Mouse (Mus musculus): ENCODE measurements around the gene Rab15. TPM values are rescaled to one million over a fixed set of nuclear protein-coding genes. Genes with fewer than 3 reads are reported as not detected.

The Rab15 gene
- polyA plus RNA-seq, 1 experiment from 2014 or later = 21.1 TPM

DNA sequence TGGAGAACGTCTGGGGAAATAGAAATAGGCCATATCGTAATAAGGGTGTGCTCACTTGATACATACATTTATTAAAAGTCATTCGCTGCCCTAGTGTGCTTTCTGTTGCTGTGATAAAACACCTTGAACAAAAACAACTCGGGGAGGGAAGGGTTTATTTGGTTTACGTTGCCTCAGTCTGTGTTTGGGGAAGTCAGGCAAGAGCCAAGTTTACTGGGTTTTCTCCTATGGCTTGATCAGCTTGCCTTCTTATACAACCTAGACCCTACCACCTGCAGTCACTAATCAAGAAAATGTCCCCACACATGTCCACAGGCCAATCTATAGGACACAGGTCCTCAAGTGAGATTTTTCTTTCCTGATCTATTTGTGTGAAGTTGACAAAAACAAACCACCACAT is 51.2 kb downstream of the Rab15 start:
- Histone ChIP-seq H3K9me3 (no peaks in the 10 kb centered on the region), H3K4me2 (replicated peaks) (no peak overlapping the region), H3K9ac (replicated peaks) (no peak overlapping the region), H3K4me3 (replicated peaks) (no peak overlapping the region), H3K4me1 (replicated peaks) (peaks cover 1% of the 10 kb centered on the region; the same call in 1 of the 2 replicates), H3K27ac (no peak overlapping the region), H3K36me3 (no peaks in the 10 kb centered on the region), H3K27me3 (no peaks in the 10 kb centered on the region)
- ATAC-seq = no peak
- WGBS = 90% methylated on average over 5 of the region's 5 CpGs

DNA sequence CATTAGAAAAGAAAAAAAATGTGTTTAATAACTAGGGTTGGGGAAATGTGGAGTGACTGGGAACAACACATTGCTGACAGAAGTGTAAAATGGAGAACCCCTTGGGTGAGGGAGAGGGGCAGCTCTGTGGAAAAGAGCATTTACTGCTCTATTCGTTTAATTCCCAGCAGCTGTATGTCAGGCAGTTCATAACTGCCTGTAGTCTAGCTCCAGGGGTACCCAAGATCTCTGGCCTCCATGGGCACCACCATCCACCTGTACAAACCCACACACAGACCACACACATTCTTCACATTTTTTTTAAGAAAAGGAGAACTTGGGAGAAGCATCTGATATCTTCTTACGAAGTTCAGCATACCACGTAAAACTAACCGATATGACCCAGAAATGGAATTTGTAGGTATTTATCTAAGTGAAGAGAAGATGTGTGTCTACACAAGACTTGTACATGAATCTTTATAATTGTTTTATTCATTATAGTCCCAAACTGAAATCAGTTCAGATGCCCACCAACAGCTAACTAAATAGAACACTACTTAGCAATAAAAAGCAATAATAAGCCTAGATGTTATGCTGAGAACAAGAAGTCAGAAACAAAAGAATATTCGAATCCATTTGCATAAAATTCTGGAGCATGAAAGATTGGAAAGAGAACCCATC is 51.7 kb downstream of the Rab15 start:
- H3K4me3 ChIP-seq (replicated peaks) = no peak overlapping the region
- no peak overlapping the region for H3K27ac ChIP-seq
- no peak overlapping the region for H3K9ac ChIP-seq (replicated peaks)
- ATAC-seq = no peak
- no peaks in the 10 kb centered on the region for H3K27me3 ChIP-seq
- H3K9me3 ChIP-seq = no peaks in the 10 kb centered on the region
- H3K4me1 ChIP-seq (replicated peaks) = peaks cover 7% of the 10 kb centered on the region
- 95% methylated on average over 5 of the region's 5 CpGs for WGBS
- H3K36me3 ChIP-seq = no peaks in the 10 kb centered on the region
- no peak overlapping the region for H3K4me2 ChIP-seq (replicated peaks)

DNA sequence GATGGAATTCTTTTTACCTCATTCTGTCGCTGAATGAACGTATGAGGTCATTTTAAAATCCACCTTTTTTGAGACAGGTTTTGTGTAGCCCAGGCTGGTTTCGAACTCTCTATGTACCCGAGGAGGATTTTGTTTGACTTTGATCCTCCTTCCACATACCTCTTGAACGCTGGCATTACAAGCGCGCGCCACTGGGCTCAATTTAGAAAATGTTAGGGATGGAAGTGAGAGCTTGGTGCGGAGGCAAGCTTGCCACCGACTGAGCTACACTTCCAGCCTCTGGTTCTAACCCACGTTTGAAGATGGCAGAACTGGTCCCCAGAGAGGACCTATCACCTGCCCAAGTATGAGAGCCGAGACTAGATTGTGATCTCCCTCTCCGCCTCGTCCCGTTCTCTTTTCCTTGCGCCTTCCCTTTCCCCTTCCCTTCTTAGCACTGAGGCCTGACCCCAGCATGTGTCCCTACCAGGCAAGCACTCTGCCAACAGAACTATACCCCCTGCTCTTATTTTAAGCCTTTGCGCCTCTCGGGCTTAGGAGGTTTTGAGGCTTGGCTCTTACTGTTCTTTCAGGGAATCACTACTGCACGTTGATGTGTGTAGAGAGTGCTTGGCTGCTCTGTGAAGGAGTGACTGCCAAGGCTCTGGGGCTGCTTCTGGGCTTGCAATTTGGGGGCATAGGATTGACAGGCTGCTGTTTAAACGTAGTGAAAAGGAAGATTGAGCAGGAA is 56.6 kb downstream of the Rab15 start:
- peak overlapping the region; percentile 77 for H3K9ac ChIP-seq (replicated peaks)
- H3K9me3 ChIP-seq = no peaks in the 10 kb centered on the region
- H3K4me2 ChIP-seq (replicated peaks) = peak overlapping the region; percentile 65
- H3K4me3 ChIP-seq (replicated peaks) = peak overlapping the region; percentile 67
- H3K27me3 ChIP-seq = no peaks in the 10 kb centered on the region
- peaks cover 13% of the 10 kb centered on the region for H3K4me1 ChIP-seq (replicated peaks)
- WGBS = 34% methylated on average over 20 of the region's 20 CpGs
- ATAC-seq = peak; percentile 57
- peak overlapping the region; percentile 77 for H3K27ac ChIP-seq
- no peaks in the 10 kb centered on the region for H3K36me3 ChIP-seq

DNA sequence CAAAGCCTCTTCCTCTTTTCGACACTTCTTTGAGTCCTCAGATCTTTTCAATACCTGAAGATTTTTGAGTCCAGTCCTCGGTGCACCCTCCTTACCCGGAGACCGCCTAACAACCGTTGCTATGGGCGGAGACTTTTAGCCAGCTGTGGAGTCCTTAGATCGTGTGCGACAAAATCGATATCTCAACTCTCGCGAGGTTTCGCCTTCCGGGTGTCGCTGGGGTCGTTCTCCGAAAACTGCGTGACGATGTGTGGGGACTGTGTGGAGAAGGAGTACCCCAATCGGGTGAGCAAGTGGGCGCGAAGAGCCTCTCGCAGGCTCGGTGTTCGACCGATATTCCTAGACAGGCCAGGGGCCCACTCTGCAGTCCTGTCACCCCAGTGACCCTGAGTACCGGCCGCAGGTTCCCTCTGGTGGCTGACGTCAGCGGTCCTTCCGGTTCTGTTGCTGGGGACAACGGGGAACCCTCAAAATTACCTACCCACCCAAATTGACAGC is 57.3 kb downstream of the Rab15 start, which contains the start of the genes Churc1 and Fntb:
Gene Churc1 (plus strand): TSS at position 185 of the 498 bp plus-strand sequence.
Gene Fntb (plus strand): TSS at position 236 of the 498 bp plus-strand sequence.
- Histone ChIP-seq H3K36me3 (no peaks in the 10 kb centered on the region), H3K4me3 (replicated peaks) (peak within 1 kb of the TSS; percentile 67), H3K4me2 (replicated peaks) (peak within 1 kb of the TSS; percentile 65), H3K27ac (peak within 1 kb of the TSS; percentile 77), H3K9me3 (no peaks in the 10 kb centered on the region), H3K9ac (replicated peaks) (peak within 1 kb of the TSS; percentile 77), H3K27me3 (no peaks in the 10 kb centered on the region), H3K4me1 (replicated peaks) (peaks cover 13% of the 10 kb centered on the region)
- ATAC-seq = peak; percentile 97
- WGBS = 0% methylated on average over 31 of the region's 31 CpGs

DNA sequence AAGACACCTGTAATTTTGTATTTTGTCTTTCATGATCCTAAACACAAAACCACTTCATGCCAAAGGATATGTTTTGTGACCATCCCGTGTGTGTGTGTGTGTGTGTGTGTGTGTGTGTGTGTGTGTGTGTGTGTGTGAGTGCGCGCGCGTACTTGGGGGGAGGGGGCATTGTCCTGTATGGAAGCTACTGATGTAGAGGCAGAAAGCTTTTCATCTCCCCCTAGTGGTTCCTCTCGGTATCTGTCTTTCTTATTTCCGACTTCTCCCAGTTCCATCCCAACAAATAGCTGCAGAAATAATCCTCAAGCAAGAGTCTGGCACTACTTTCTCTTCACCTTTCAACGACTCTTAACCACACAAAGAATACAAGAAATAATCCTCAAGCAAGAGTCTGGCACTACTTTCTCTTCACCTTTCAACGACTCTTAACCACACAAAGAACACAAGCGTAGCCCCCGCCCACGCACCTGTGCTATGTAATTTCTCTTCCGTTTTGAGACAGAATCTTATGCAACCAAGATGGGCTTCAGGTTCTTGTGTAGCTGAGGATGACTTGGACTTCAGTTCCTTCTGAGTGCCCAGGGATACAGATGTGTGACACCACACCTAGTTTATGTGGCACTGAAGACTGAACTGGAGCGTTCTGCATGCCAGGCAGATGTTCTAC is 69.9 kb downstream of the Rab15 start:
- 44% methylated on average over 14 of the region's 14 CpGs for WGBS
- H3K9me3 ChIP-seq = no peaks in the 10 kb centered on the region
- H3K4me1 ChIP-seq (replicated peaks) = no peaks in the 10 kb centered on the region
- H3K27me3 ChIP-seq = no peaks in the 10 kb centered on the region
- H3K36me3 ChIP-seq = no peaks in the 10 kb centered on the region
- H3K4me2 ChIP-seq (replicated peaks) = no peak overlapping the region
- no peak overlapping the region for H3K9ac ChIP-seq (replicated peaks)
- no peak overlapping the region for H3K4me3 ChIP-seq (replicated peaks)
- no peak overlapping the region for H3K27ac ChIP-seq
- no peak for ATAC-seq

DNA sequence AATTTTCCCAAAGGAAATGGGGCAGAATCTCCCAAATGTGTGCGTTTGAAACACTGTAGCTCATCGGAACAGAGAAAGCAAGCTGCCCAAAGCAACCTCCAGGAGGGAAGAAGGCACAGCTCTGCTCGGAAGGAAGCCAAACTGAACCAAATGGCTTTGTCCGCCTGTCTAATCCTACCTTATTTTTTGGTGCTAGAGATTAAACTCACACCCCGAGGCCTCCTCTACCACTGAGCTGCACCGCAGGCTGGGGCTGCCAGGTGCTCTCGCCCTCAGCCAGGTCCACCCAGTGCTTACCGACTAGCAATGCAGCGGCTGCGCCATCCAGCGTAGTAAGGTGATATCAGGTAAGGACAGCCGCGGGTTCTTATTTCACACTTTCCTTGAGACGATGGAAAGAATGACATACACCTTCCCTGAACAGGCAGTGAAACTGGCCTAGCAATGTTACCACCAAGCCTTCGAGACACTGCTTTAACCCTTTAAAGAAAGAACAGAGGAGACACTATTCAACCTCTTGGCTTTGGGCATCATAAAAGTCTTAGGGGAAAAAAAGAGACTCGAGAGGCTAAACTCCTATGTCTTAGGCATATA is 71.7 kb downstream of the Rab15 start:
- no peak overlapping the region for H3K4me3 ChIP-seq (replicated peaks)
- 83% methylated on average over 16 of the region's 16 CpGs for WGBS
- H3K27me3 ChIP-seq = no peaks in the 10 kb centered on the region
- H3K4me1 ChIP-seq (replicated peaks) = no peaks in the 10 kb centered on the region
- H3K27ac ChIP-seq = no peak overlapping the region
- H3K9ac ChIP-seq (replicated peaks) = no peak overlapping the region
- no peaks in the 10 kb centered on the region for H3K9me3 ChIP-seq
- no peak overlapping the region for H3K4me2 ChIP-seq (replicated peaks)
- no peak for ATAC-seq
- H3K36me3 ChIP-seq = no peaks in the 10 kb centered on the region

Other genes with a start within 250 kb of the Rab15 start
- 1.1 TPM in 2 replicates for gene Sptb, start 112.4 kb downstream of the Rab15 start, polyA plus RNA-seq (2015; fragmentation: Nextera tagmentation; extraction: Ambion mirVana)
- gene Churc1, start 57.4 kb downstream of the Rab15 start, polyA plus RNA-seq (2015; fragmentation: Nextera tagmentation; extraction: Ambion mirVana) = 115 and 125 TPM in 2 replicates
- gene Fntb, start 57.3 kb downstream of the Rab15 start, polyA plus RNA-seq (2015; fragmentation: Nextera tagmentation; extraction: Ambion mirVana) = 33.4 and 36.8 TPM in 2 replicates
- not detected in 2 replicates for gene Gpx2, start 27.4 kb downstream of the Rab15 start, polyA plus RNA-seq (2015; fragmentation: Nextera tagmentation; extraction: Ambion mirVana)
- 14.1 and 18.5 TPM in 2 replicates for gene Max, start 139.3 kb upstream of the Rab15 start, polyA plus RNA-seq (2015; fragmentation: Nextera tagmentation; extraction: Ambion mirVana)